Mouse (Mus musculus) layer of hippocampus, adult 2 months (tissue): ENCODE measurements at regions not wholly inside any gene's neighbourhood (a gene's known extent, or its start where the extent isn't known, plus 50 kb on each side); places are given as distances from the start of the nearest gene placed in this dataset.

Experiments used
- DNase-seq, 2 experiments: peaks; one replicate each; pipeline ENCODE4 v3.0.0; 2022; ENCODE audit warnings: low spot score in 2 of 2
- H3K27ac ChIP-seq: fragments of 200-600 bp; 2 replicates; pipeline ENCODE4 v1.8.1; 2022
- H3K4me3 ChIP-seq: fragments of 200-600 bp; 2 replicates; pipeline ENCODE4 v1.8.1; 2022; ENCODE audit warnings: mild to moderate bottlenecking
- CTCF ChIP-seq: fragments of 200-600 bp; conservative IDR thresholded peaks from 2 replicates; pipeline ENCODE4 v1.8.1; 2022; ENCODE audit warnings: antibody characterized with exemption, mild to moderate bottlenecking, moderate library complexity

DNA sequence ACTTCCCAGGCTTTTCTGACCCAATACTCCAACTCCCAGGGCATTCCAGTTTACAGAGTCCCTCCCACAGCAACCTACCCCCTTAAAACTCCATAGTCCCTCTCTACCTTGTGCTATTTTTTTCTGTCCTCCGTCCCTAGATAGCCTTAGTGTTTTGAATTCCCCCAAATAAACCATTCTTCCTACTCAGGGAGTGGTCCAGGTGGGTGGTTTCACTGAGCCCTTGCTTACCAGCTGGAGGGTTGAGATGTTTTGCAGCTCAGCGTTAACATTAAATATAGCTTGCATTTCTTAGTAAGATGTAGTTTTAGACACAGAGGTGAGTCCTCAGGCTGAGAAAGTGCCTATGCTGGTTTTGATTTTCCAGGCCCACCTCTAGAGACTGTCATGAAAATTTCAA, 313.0 kb downstream of the Bmper start:
- DNase-seq, result no peak
- H3K4me3 ChIP-seq, result no peak overlapping the region
- no peak for TF ChIP-seq CTCF
- H3K27ac ChIP-seq, result no peak overlapping the region

- no peak for TF ChIP-seq CTCF
- no peak overlapping the region for H3K27ac ChIP-seq
- no peak for DNase-seq
- H3K4me3 ChIP-seq, result no peak overlapping the region
These were observed 315.2 kb downstream of the Bmper start for GRCm38 (mm10) chr9:23538051-23538450.

- H3K27ac ChIP-seq, result no peak overlapping the region
- no peak for TF ChIP-seq CTCF
- no peak for DNase-seq
- H3K4me3 ChIP-seq, result no peak overlapping the region
These were observed 328.8 kb downstream of the Bmper start for GRCm38 (mm10) chr9:23551692-23552091.

GRCm38 (mm10) chr9:23553766-23554165, 330.9 kb downstream of the Bmper start:
- TF ChIP-seq CTCF, result no peak
- no peak for DNase-seq
- H3K27ac ChIP-seq, result no peak overlapping the region

GRCm38 (mm10) chr9:23557601-23558000, 334.7 kb downstream of the Bmper start:
- no peak for TF ChIP-seq CTCF
- H3K27ac ChIP-seq, result no peak overlapping the region
- DNase-seq, result no peak
- H3K4me3 ChIP-seq, result no peak overlapping the region

More at GRCm38 (mm10) chr9:23553766-23554165, 330.9 kb downstream of the Bmper start:
- no peak overlapping the region for H3K4me3 ChIP-seq

DNA sequence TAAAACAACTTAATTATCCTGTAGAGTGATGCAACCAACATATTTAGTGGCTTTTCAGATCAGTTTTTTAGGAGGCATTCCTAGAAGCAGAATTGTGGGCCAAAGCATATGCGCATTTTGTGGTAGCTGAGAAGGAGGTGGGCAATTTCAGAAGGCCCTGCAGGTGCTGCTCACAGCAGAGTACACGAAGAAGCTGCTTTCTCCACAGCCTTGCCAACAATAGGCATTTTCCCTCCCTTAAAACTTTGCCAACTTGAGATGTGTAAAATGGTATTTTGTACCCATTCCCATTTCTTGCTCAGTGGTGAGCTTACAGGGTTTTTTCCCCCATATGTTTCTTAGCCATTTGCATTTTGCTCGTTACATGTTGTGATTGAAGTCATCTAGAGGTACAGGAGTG, 339.0 kb downstream of the Bmper start:
- peak in 1 of 2 experiments; percentile 26 for DNase-seq
- Histone ChIP-seq H3K4me3 (no peak overlapping the region), H3K27ac (no peak overlapping the region)
- TF ChIP-seq CTCF, result no peak

DNA sequence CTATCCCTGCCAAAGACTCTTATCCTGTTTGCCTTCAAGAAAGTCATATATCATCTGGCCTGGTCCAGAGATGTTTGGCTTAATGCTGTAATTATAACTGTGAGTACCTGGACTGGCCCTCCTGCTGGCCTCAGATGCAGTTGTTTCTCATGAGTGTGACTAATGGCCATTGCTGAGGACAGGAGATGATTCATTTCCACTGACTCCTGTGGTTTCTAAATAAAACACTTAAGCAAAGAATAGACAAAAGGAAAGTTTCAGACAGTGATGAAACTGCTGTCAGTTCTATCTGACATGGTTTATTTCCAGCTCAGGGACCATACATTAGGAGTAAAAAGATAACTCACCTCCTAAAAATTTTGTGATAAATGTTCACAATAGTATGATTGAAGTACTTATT, 344.2 kb downstream of the Bmper start:
- DNase-seq, result no peak
- Histone ChIP-seq H3K4me3 (no peak overlapping the region), H3K27ac (no peak overlapping the region)
- TF ChIP-seq CTCF, result no peak

DNA sequence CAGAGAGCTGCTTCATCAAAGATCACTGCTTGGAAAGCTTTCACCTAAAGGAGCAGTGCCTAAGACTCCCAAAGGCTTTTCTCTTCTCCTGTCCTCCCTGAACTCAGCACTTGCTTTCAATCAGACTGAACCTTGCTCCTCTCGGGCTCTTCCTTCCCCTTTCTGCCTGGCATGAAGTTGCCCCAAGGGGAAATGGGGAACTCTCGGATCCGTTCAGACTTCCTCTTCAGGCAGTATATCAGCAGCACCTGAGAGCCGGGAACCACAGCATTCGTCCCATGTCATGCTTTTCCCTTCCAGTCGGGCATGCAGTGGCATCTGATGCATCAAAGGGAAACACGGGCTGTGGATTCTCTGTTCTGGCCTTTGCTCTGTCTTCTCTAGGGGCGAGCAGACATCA, 347.3 kb downstream of the Bmper start:
- no peak overlapping the region for H3K27ac ChIP-seq
- no peak overlapping the region for H3K4me3 ChIP-seq
- DNase-seq, result no peak
- TF ChIP-seq CTCF, result no peak

DNA sequence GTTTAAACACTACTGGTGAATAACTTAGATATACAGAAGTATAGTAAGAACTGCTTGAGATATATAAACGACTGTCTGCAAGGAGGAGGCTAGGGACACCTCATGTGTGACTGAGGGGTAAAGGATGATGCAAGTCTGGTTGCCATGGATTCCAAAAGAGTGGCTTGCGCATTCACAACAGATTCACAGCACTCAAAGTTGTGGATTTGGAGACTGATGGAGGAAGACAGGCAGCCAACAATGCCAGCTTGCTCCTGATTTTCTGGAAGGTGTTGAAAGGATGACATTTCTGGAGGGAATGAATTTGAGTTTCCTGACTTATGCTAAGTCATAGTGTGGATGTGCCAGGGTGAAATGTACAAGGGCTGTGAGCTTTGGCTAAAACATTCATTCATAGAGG, 353.4 kb downstream of the Bmper start:
- TF ChIP-seq CTCF, result no peak
- no peak for DNase-seq
- Histone ChIP-seq H3K4me3 (no peak overlapping the region), H3K27ac (no peak overlapping the region)

- DNase-seq, result no peak
- Histone ChIP-seq H3K4me3 (no peak overlapping the region), H3K27ac (peak overlapping the region; percentile 84)
- no peak for TF ChIP-seq CTCF
These were observed 357.3 kb downstream of the Bmper start for GRCm38 (mm10) chr9:23580155-23580554.

DNA sequence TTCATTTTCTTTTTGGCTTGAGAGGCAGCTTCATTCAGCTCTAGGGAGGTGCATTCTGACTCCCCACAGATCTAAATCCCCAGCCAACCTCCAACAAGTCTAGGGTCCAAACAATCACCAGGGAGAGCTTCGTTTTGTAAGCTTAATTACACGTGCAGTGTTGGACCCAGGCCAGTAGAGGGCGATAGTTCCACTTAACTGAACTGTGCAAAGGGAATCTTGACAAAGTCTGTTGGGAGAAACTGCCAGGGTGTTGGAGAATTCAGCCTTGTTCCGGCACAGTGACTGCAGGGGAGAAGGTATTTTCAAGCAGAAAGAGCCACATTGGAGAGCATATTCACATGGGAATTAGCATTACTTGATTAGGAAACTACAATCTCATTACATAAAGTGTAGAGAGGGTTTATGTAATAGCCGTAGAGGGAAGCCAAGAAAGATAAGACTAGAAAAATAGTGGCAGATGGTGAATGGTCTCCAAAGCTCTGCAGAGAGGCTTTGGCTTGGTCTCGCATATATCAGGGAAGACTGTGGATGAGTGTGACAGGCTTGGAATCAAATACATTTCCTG, 358.2 kb downstream of the Bmper start:
- H3K4me3 ChIP-seq, result no peak overlapping the region
- TF ChIP-seq CTCF, result peak; percentile 92
- peak overlapping the region; percentile 84 for H3K27ac ChIP-seq
- DNase-seq, result peak; percentile 87 to 90

DNA sequence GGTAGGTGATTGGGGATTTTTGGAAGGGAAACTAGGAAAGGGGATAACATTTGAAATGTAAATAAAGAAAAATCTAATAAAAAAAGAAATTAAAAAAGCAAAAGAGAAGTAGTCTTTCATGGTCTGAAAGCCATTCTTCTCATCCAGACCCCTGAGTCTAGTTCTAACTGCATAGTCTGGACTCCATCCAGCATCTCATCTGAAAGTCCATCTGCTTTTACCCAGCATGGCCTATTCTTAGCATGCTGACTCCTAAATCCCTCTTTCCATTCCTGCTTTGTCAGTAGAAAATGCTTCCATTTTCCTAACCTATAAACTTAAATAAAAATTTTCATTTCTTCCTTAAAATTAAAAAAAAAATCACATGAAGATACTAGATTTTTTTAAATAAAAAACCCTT, 361.7 kb downstream of the Bmper start:
- DNase-seq, result no peak
- TF ChIP-seq CTCF, result no peak

GRCm38 (mm10) chr9:23589024-23589423, 366.1 kb downstream of the Bmper start:
- H3K4me3 ChIP-seq, result no peak overlapping the region
- H3K27ac ChIP-seq, result no peak overlapping the region
- DNase-seq, result no peak
- no peak for TF ChIP-seq CTCF

More for the DNA sequence above, 361.7 kb downstream of the Bmper start:
- Histone ChIP-seq H3K27ac (no peak overlapping the region), H3K4me3 (no peak overlapping the region)

DNA sequence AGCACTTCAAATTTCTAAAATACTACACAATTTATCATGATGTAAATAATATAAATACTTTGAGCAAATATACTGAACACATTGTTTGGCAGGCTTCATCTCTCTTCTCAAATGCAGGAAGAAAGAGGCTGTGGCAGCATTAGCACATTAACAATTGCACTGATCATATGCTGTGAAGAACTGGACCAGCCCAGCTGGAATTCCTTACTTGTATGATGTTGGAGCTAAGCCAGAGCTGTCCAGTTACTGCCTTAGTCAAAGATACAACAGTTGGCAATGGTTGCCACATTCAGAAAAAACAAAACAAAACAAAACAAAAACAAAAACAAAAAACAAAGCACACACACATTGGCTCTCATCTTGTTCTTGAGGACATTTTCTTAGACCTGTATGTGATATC, 369.0 kb downstream of the Bmper start:
- no peak for DNase-seq
- TF ChIP-seq CTCF, result no peak
- no peak overlapping the region for H3K4me3 ChIP-seq
- H3K27ac ChIP-seq, result no peak overlapping the region

- Histone ChIP-seq H3K27ac (no peak overlapping the region), H3K4me3 (no peak overlapping the region)
- no peak for DNase-seq
- TF ChIP-seq CTCF, result no peak; the same call in 1 of the 2 replicates
These were observed 377.7 kb downstream of the Bmper start for GRCm38 (mm10) chr9:23600623-23601022.
